Mouse (Mus musculus): ENCODE results near the gene Olfr180.

Olfr180 gene

DNA sequence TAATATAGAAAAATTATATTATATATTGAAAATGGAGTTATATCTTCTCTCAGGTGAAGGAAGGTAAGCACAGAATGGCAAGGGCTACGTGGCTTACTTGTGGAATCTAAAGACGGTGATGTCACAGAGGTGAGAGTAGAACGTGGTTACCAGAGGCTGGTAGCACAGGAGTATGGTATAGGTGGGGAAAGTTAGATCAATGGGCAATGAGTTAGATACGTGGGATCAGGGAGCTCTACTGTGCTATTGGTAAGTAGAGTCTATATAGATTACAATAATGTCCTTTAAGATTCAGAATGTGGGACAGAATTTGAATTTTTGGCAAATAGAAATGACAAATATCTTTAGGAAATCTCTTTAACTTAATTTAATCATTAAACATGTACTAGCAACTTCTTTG is at the start of gene Olfr180:
Gene Olfr180 (minus strand): TSS at position 101 of the 400 bp plus-strand sequence.
- DNase-seq, result no peak

DNA sequence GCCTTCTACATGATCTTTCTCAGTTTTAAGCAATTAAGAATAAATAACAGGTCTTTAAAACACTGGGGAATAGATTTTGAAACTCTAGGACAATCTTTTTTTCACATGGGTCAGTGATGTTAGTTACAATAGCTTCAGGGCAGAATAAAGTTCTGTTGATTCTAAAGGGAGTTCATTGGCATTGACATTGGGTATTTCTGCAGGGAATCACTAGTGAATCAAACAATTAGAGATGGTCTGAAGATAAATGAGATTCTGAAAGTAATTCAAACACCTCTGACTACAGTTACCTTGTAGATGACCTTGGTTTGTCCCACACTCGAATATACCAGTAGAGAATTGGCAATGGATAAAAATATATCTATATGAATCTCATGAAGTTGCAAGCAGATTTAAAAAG is 537 bp downstream of the Olfr180 start, which contains the start of gene Olfr181:
Gene Olfr181 (minus strand): TSS at position 101 of the 400 bp plus-strand sequence.
- DNase-seq, result no peak

DNA sequence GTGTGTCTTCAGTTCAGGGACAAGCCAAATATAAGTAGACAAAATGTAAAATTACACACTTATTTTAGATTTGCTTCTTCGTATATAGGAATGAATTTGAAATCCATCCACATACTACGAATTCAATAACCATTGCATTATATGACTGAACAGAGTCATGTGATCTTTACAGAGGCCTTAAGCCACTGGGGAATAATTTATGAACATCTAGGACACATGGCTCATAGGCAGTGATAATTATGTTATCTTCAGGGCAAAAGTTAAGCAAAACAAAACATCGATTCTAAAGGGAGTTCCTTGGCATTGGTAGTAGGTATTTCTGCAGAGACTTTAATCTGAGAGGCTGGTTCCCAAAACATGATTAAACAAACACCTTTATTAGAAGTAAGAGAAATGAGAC is 37.2 kb downstream of the Olfr180 start, which contains the start of gene Olfr178:
Gene Olfr178 (minus strand): TSS at position 101 of the 400 bp plus-strand sequence.
- DNase-seq, result no peak

DNA sequence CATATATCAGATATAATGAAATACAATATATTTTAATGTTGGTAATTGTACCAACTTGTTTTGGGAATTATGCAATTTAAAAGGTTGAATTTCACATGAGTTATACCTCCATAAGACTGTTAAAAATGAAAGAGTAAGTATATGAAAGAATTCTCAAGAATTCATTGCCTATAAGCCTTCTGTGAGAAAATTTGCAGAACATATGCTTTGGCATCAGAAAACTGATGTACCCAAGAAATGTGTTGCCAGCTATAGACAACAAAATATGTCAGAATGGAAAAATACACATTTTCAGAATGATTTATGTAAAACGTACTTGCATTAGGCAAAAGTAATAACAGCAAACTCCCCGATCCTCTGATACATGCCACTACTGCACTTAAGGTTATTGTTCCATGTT is 44.8 kb downstream of the Olfr180 start:
- DNase-seq, result no peak

DNA sequence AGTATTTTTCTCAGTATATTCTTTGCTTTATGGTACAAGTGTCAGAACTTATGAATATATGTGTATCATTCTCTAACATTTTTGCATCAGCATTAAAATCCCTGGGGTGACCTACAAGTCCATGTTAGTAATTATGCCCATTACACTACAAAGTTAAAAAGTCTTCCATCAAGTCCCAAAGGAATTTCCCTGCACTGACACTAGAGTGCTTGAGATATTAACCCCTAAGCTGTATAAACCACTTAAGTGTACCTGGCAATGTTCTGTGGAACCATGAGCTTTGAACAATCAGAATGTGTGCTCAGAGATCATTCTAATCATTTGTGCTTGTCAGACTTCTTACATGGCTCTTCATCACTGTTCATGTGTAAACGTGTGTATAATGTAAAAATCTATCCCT is 54.5 kb downstream of the Olfr180 start, which contains the start of gene Olfr177:
Gene Olfr177 (minus strand): TSS at position 101 of the 400 bp plus-strand sequence.
- no peak for DNase-seq

All from kidney, postnatal 36 days (tissue).